Mouse (Mus musculus): ENCODE data around the gene Cc2d2b.

- TF ChIP-seq CTCF (conservative IDR thresholded peaks at IDR 0.05 in 1 of 2, IDR thresholded peaks at IDR 0.05 in 1 of 2; ENCODE audit: low read depth in 2 of 2, low read length in 2 of 2) (no peak), EP300 (IDR thresholded peaks at IDR 0.05; ENCODE audit: low read length) (no peak), HCFC1 (IDR thresholded peaks at IDR 0.05; ENCODE audit: low read depth, low read length) (no peak), JUND (conservative IDR thresholded peaks at IDR 0.05; ENCODE audit: low read depth, low read length) (no peak), SIN3A (IDR thresholded peaks at IDR 0.05; ENCODE audit: low read length) (no peak), ETS1 (conservative IDR thresholded peaks at IDR 0.05; ENCODE audit: low read depth, low read length) (no peak), MYC (IDR thresholded peaks at IDR 0.05; ENCODE audit: low read depth, low read length) (no peak), POLR2A (IDR thresholded peaks at IDR 0.05; ENCODE audit: low read depth, low read length) (no peak), ZC3H11A (IDR thresholded peaks at IDR 0.05; ENCODE audit: low read depth, low read length) (no peak), E2F4 (IDR thresholded peaks at IDR 0.05; ENCODE audit: insufficient replicate concordance, low read depth, low read length) (no peak), MEF2A (IDR thresholded peaks at IDR 0.05; ENCODE audit: borderline replicate concordance, low read depth, low read length) (no peak), ZNF384 (IDR thresholded peaks at IDR 0.05; ENCODE audit: low read depth, low read length) (no peak), TBP (conservative IDR thresholded peaks at IDR 0.05; ENCODE audit: low read depth, low read length) (no peak), SMC3 (IDR thresholded peaks at IDR 0.05; ENCODE audit: low read depth, low read length) (no peak)
These were observed 22.4 kb upstream of the Cc2d2b start for GRCm38 (mm10) chr19:40726148-40726547.
